Mouse (Mus musculus): Measurements from ENCODE around the gene Tmem189. TPM values are rescaled to one million over a fixed set of nuclear protein-coding genes. Genes with fewer than 3 reads are reported as not detected.

Gene Tmem189
- polyA plus RNA-seq, 1 experiment from 2014 or later = 30.5 TPM

- WGBS = 71% methylated on average over 11 of the region's 11 CpGs
- DNase-seq (ENCODE audit: low spot score) (no peak), ATAC-seq (replicated peaks; ENCODE audit: low FRiP score) (no peak)
- Histone ChIP-seq H3K9me3 (ENCODE audit: control insufficient read depth, low read length) (no peaks in the 10 kb centered on the region), H3K4me2 (no peak overlapping the region), H3K27me3 (replicated peaks; ENCODE audit: control insufficient read depth, insufficient read depth, low read length) (no peaks in the 10 kb centered on the region), H3K9ac (ENCODE audit: low read depth, low read length) (no peak overlapping the region), H3K4me3 (ENCODE audit: low read depth, low read length) (no peak overlapping the region), H3K36me3 (ENCODE audit: control insufficient read depth, insufficient read depth, low read length) (no peaks in the 10 kb centered on the region), H3K4me1 (replicated peaks; ENCODE audit: control insufficient read depth, insufficient read depth, low read length) (no peaks in the 10 kb centered on the region), H3K27ac (ENCODE audit: low read depth, low read length) (no peak overlapping the region)
Measured at GRCm38 (mm10) chr2:167721159-167721882, 31.7 kb upstream of the Tmem189 start.

- 67% methylated on average over 4 of the region's 4 CpGs for WGBS
- no peak for DNase-seq (ENCODE audit: low spot score)
- H3K4me3 ChIP-seq (ENCODE audit: low read depth, low read length) = no peak overlapping the region
- H3K27ac ChIP-seq (ENCODE audit: low read depth, low read length) = no peak overlapping the region
- no peak for ATAC-seq (replicated peaks; ENCODE audit: low FRiP score)
- no peaks in the 10 kb centered on the region for H3K9me3 ChIP-seq (ENCODE audit: control insufficient read depth, low read length)
- no peak overlapping the region for H3K9ac ChIP-seq (ENCODE audit: low read depth, low read length)
- no peaks in the 10 kb centered on the region for H3K4me1 ChIP-seq (replicated peaks; ENCODE audit: control insufficient read depth, insufficient read depth, low read length)
- H3K36me3 ChIP-seq (ENCODE audit: control insufficient read depth, insufficient read depth, low read length) = no peaks in the 10 kb centered on the region
- H3K27me3 ChIP-seq (replicated peaks; ENCODE audit: control insufficient read depth, insufficient read depth, low read length) = no peaks in the 10 kb centered on the region
- H3K4me2 ChIP-seq = no peak overlapping the region
Measured at GRCm38 (mm10) chr2:167719520-167719919, 29.9 kb upstream of the Tmem189 start.

GRCm38 (mm10) chr2:167717208-167717607, 27.6 kb upstream of the Tmem189 start:
- H3K27me3 ChIP-seq (replicated peaks; ENCODE audit: control insufficient read depth, insufficient read depth, low read length) = no peaks in the 10 kb centered on the region
- H3K4me3 ChIP-seq (ENCODE audit: low read depth, low read length) = no peak overlapping the region
- ATAC-seq (replicated peaks; ENCODE audit: low FRiP score) = no peak
- no peak for DNase-seq (ENCODE audit: low spot score)
- H3K9me3 ChIP-seq (ENCODE audit: control insufficient read depth, low read length) = no peaks in the 10 kb centered on the region
- H3K4me2 ChIP-seq = no peak overlapping the region
- 30% methylated on average over 1 of the region's 1 CpGs for WGBS
- H3K27ac ChIP-seq (ENCODE audit: low read depth, low read length) = no peak overlapping the region
- no peaks in the 10 kb centered on the region for H3K36me3 ChIP-seq (ENCODE audit: control insufficient read depth, insufficient read depth, low read length)
- no peaks in the 10 kb centered on the region for H3K4me1 ChIP-seq (replicated peaks; ENCODE audit: control insufficient read depth, insufficient read depth, low read length)
- H3K9ac ChIP-seq (ENCODE audit: low read depth, low read length) = no peak overlapping the region

GRCm38 (mm10) chr2:167715008-167715407, 25.4 kb upstream of the Tmem189 start:
- DNase-seq (ENCODE audit: low spot score) (no peak), ATAC-seq (replicated peaks; ENCODE audit: low FRiP score) (no peak)
- H3K36me3 ChIP-seq (ENCODE audit: control insufficient read depth, insufficient read depth, low read length) = no peaks in the 10 kb centered on the region
- H3K27me3 ChIP-seq (replicated peaks; ENCODE audit: control insufficient read depth, insufficient read depth, low read length) = no peaks in the 10 kb centered on the region
- H3K9me3 ChIP-seq (ENCODE audit: control insufficient read depth, low read length) = no peaks in the 10 kb centered on the region
- no peak overlapping the region for H3K4me2 ChIP-seq
- H3K4me3 ChIP-seq (ENCODE audit: low read depth, low read length) = no peak overlapping the region
- H3K9ac ChIP-seq (ENCODE audit: low read depth, low read length) = no peak overlapping the region
- no peak overlapping the region for H3K27ac ChIP-seq (ENCODE audit: low read depth, low read length)
- 55% methylated on average over 6 of the region's 6 CpGs for WGBS
- peaks cover 2% of the 10 kb centered on the region; the same call in 1 of the 2 replicates for H3K4me1 ChIP-seq (replicated peaks; ENCODE audit: control insufficient read depth, insufficient read depth, low read length)

DNA sequence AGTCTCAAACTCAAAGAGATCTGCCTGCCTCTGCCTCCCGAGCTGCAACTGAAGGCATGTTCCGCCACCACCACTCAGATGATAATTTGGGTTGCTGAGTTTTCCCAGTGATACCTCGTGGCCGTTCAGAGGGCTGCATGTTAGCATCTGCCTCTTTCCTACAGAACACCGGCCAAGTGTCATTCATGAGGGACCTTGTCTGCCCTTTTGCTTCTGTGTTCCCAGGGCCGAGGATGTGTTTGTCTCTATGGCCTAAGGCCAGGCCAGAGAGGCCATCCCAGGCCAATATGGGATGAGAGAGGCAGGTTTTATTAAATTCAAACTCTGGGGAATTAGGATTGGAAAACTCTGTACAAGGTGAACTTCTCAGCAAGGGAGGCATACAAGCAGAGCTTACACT, 24.7 kb upstream of the Tmem189 start:
- ATAC-seq (replicated peaks; ENCODE audit: low FRiP score) = no peak
- Histone ChIP-seq H3K4me3 (ENCODE audit: low read depth, low read length) (no peak overlapping the region), H3K27ac (ENCODE audit: low read depth, low read length) (no peak overlapping the region), H3K4me2 (no peak overlapping the region), H3K4me1 (replicated peaks; ENCODE audit: control insufficient read depth, insufficient read depth, low read length) (peaks cover 2% of the 10 kb centered on the region; the same call in 1 of the 2 replicates), H3K9ac (ENCODE audit: low read depth, low read length) (no peak overlapping the region), H3K9me3 (ENCODE audit: control insufficient read depth, low read length) (no peaks in the 10 kb centered on the region), H3K27me3 (replicated peaks; ENCODE audit: control insufficient read depth, insufficient read depth, low read length) (no peaks in the 10 kb centered on the region), H3K36me3 (ENCODE audit: control insufficient read depth, insufficient read depth, low read length) (no peaks in the 10 kb centered on the region)
- DNase-seq (ENCODE audit: low spot score) = no peak
- 90% methylated on average over 6 of the region's 6 CpGs for WGBS

GRCm38 (mm10) chr2:167712872-167713821, 23.5 kb upstream of the Tmem189 start:
- ATAC-seq (replicated peaks; ENCODE audit: low FRiP score) (no peak), DNase-seq (ENCODE audit: low spot score) (no peak)
- H3K4me2 ChIP-seq = no peak overlapping the region
- 50% methylated on average over 20 of the region's 23 CpGs for WGBS
- H3K27ac ChIP-seq (ENCODE audit: low read depth, low read length) = no peak overlapping the region
- no peaks in the 10 kb centered on the region for H3K36me3 ChIP-seq (ENCODE audit: control insufficient read depth, insufficient read depth, low read length)
- no peak overlapping the region for H3K9ac ChIP-seq (ENCODE audit: low read depth, low read length)
- no peaks in the 10 kb centered on the region for H3K9me3 ChIP-seq (ENCODE audit: control insufficient read depth, low read length)
- H3K4me3 ChIP-seq (ENCODE audit: low read depth, low read length) = no peak overlapping the region
- H3K27me3 ChIP-seq (replicated peaks; ENCODE audit: control insufficient read depth, insufficient read depth, low read length) = no peaks in the 10 kb centered on the region
- H3K4me1 ChIP-seq (replicated peaks; ENCODE audit: control insufficient read depth, insufficient read depth, low read length) = peaks cover 2% of the 10 kb centered on the region

- no peaks in the 10 kb centered on the region for H3K27me3 ChIP-seq (replicated peaks; ENCODE audit: control insufficient read depth, insufficient read depth, low read length)
- whole genome bisulfite sequencing = 52% methylated on average over 6 of the region's 6 CpGs
- ATAC-seq (replicated peaks; ENCODE audit: low FRiP score) (no peak), DNase-seq (ENCODE audit: low spot score) (no peak)
- peaks cover 2% of the 10 kb centered on the region for H3K4me1 ChIP-seq (replicated peaks; ENCODE audit: control insufficient read depth, insufficient read depth, low read length)
- H3K4me3 ChIP-seq (ENCODE audit: low read depth, low read length) = no peak overlapping the region
- no peaks in the 10 kb centered on the region for H3K9me3 ChIP-seq (ENCODE audit: control insufficient read depth, low read length)
- H3K36me3 ChIP-seq (ENCODE audit: control insufficient read depth, insufficient read depth, low read length) = no peaks in the 10 kb centered on the region
- H3K4me2 ChIP-seq = no peak overlapping the region
- no peak overlapping the region for H3K27ac ChIP-seq (ENCODE audit: low read depth, low read length)
- H3K9ac ChIP-seq (ENCODE audit: low read depth, low read length) = no peak overlapping the region
Measured at GRCm38 (mm10) chr2:167710574-167710973, 21.0 kb upstream of the Tmem189 start.

GRCm38 (mm10) chr2:167709969-167710368, 20.3 kb upstream of the Tmem189 start:
- no peak overlapping the region; the same call in 1 of the 2 replicates for H3K27ac ChIP-seq (ENCODE audit: low read depth, low read length)
- 52% methylated on average over 6 of the region's 6 CpGs for WGBS
- no peak overlapping the region for H3K4me2 ChIP-seq
- H3K9me3 ChIP-seq (ENCODE audit: control insufficient read depth, low read length) = no peaks in the 10 kb centered on the region
- peaks cover 2% of the 10 kb centered on the region for H3K4me1 ChIP-seq (replicated peaks; ENCODE audit: control insufficient read depth, insufficient read depth, low read length)
- ATAC-seq (replicated peaks; ENCODE audit: low FRiP score) (no peak), DNase-seq (ENCODE audit: low spot score) (no peak)
- no peak overlapping the region for H3K4me3 ChIP-seq (ENCODE audit: low read depth, low read length)
- H3K27me3 ChIP-seq (replicated peaks; ENCODE audit: control insufficient read depth, insufficient read depth, low read length) = no peaks in the 10 kb centered on the region
- no peak overlapping the region for H3K9ac ChIP-seq (ENCODE audit: low read depth, low read length)
- no peaks in the 10 kb centered on the region for H3K36me3 ChIP-seq (ENCODE audit: control insufficient read depth, insufficient read depth, low read length)
